Mouse (Mus musculus) C2C12 (cell line): ENCODE data around the gene Il12rb1.

Experiments
- CEBPB ChIP-seq: IDR thresholded peaks from one replicate; pipeline ENCODE4 v1.6.1; 2011; ENCODE audit warnings: low read depth, mild to moderate bottlenecking, control low read depth, moderate library complexity
- CTCF ChIP-seq: IDR thresholded peaks from one replicate; pipeline ENCODE4 v1.5.1; 2011; ENCODE audit not compliant: control insufficient read depth, insufficient read depth, insufficient read length
- MAX ChIP-seq: IDR thresholded peaks from one replicate; pipeline ENCODE4 v1.6.1; 2011; ENCODE audit warnings: mild to moderate bottlenecking, control low read depth
- MYOD1 ChIP-seq: IDR thresholded peaks from one replicate; pipeline ENCODE4 v1.6.1; 2011; ENCODE audit warnings: low read depth; ENCODE audit not compliant: control insufficient read depth, insufficient read length

GRCm38 (mm10) chr8:70772890-70773289 is 35.4 kb upstream of the Il12rb1 start:
- no peak for TF ChIP-seq CTCF
- no peak for TF ChIP-seq CEBPB
- TF ChIP-seq MYOD1: peak; percentile 30
- TF ChIP-seq MAX: no peak
